12 mouse cellular contexts compared by ENCODE assay signal in the genomic region with DNA sequence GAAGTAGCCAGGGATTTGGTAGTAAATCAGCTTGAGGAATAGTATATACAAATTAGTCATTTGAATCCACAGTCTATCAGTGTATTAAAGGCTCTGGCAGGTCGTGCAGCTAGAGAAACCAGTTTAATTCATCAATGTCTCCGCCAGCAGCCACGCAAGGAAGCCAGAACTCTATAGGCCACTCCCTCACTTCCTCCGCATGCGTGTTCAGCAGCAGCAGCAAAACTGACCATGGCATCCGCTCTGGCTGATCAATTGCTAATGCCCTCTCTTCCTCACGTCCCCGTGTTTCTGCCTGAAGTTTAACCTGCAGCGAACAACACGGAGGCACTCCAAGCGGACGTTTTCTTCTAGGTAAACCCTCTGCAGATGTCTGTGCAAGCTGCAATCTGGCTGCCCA.
DNase-seq lines count a peak whose midpoint lies in the region; ATAC-seq and TF ChIP-seq lines count a peak whose summit lies in the region.
"Had no signal": no experiment of that assay in that cellular context is flagged by ENCODE, and none has a peak within 500 bp of the region (broad histone marks: within the 10 kb centered on the region; RNA-seq: fewer than 3 reads in every experiment).

No protein-coding gene starts in this region.

- WGBS in liver, postnatal 0 days (ENCODE audit: insufficient replicate concordance), result 36% methylated on average over 12 of the region's 12 CpGs

- 0 out of 2 replicates have a peak overlapping the region, but pooled peaks have one; percentile 13 for H3K4me2 ChIP-seq in liver, postnatal 0 days (ENCODE audit: low read depth, low read length)

- peak; percentile 36 for DNase-seq in adrenal gland, postnatal 10 days
- DNase-seq in adrenal gland, adult 8-10 months, result no peak
- peak; percentile 51 for DNase-seq in urinary bladder, adult 2 months (ENCODE audit: low spot score)
- no peak for DNase-seq in urinary bladder, postnatal 10 days (ENCODE audit: low spot score)
- no peak for DNase-seq in liver, postnatal 0 days
- no peak for DNase-seq in MN1 (ENCODE audit: low spot score)
- DNase-seq in right cerebral cortex, postnatal 25 days, result no peak
- DNase-seq: gastrocnemius, postnatal 10 days had no signal

- TF ChIP-seq CTCF in liver, postnatal 0 days (IDR thresholded peaks at IDR 0.05; ENCODE audit: low read depth), result no peak

- no peak overlapping the region for H3K27ac ChIP-seq in liver, postnatal 0 days (ENCODE audit: low read depth)

- peaks cover 12% of the 10 kb centered on the region for H3K4me1 ChIP-seq in liver, postnatal 0 days (ENCODE audit: insufficient read depth)

- H3K27me3 ChIP-seq in liver, postnatal 0 days (ENCODE audit: insufficient read depth, low read length), result no peaks in the 10 kb centered on the region
- H3K27me3 ChIP-seq: Patski had no signal

- no peaks in the 10 kb centered on the region for H3K9me3 ChIP-seq in liver, postnatal 0 days (ENCODE audit: low read length)

- H3K4me3 ChIP-seq in liver, postnatal 0 days (ENCODE audit: low read depth, low read length), result no peak overlapping the region
- H3K4me3 ChIP-seq: myocyte had no signal

- no peak for ATAC-seq in liver, postnatal 0 days
- ATAC-seq in erythroblast, adult 5-6 weeks (replicated peaks; ENCODE audit: low FRiP score, poor library complexity, severe bottlenecking), result no peak
- ATAC-seq: inflammation-experienced regulatory T-cells, adult 6 months; Patski had no signal

- no peaks in the 10 kb centered on the region for H3K36me3 ChIP-seq in liver, postnatal 0 days (replicated peaks; ENCODE audit: insufficient read depth, low read length)

- no peak for TF ChIP-seq EP300 in liver, postnatal 0 days (IDR thresholded peaks at IDR 0.05; ENCODE audit: low read depth)

- H3K9ac ChIP-seq in liver, postnatal 0 days (replicated peaks), result no peak overlapping the region

Comparison
In these comparisons a context has a peak if more than half of its experiments do, and no peak if none do; other contexts are left out.
1. DNase-seq: peak in adrenal gland, postnatal 10 days (single experiment) and urinary bladder, adult 2 months (single experiment); none in adrenal gland, adult 8-10 months (single experiment), urinary bladder, postnatal 10 days (single experiment), liver, postnatal 0 days (single experiment), MN1 (single experiment) and right cerebral cortex, postnatal 25 days (single experiment).